Mouse (Mus musculus) lung, postnatal 0 days (tissue): ENCODE results near the gene Smg6.

Experiments used
- CTCF ChIP-seq: IDR thresholded peaks from 2 replicates; pipeline ENCODE4 v1.5.1; 2016; ENCODE audit warnings: antibody characterized with exemption, mild to moderate bottlenecking
- EP300 ChIP-seq: IDR thresholded peaks from 2 replicates; pipeline ENCODE4 v1.6.1; 2016; ENCODE audit warnings: antibody characterized with exemption, mild to moderate bottlenecking, control low read depth

DNA sequence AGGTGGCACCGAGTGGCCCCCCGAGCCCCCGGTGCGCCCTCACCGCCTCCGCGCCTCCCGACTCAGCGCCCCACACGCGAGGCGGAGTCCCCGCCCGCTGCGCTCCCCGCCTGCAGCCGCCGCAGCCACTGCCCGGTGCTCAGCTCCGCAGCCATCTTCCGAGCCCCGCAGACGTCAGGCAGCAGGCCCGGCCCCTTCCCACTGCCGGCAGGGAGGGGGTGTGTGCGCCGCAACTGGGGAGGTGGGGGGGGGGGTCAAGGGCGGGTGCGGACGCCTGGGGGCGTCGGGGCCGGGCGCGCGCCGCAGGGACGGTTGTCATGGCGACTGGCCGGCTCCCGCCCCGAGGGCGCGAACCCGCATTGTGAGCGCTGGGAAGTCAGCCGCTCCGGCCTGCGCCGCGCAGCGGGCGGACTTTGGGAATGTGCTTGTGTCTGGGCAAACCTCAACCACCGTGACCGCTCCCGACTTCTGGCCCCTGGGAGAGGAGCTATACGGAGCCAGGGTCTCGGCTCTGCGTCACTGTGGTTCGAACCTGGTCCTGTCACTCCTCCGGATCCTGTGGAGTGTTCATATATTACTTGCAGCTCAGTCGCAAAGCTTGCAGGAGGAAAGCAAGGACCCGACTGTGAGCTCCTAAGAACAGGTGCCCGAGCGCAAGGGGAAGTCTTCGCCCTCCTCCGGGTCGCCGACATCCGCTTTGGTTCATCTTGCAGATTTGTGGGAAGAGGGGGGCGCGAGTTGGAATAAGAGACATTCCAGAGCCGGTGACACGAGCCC lies 28.5 kb upstream of the Smg6 start, which contains the start of gene Sgsm2:
- TF ChIP-seq CTCF (no peak), EP300 (no peak)
